Mouse (Mus musculus) forebrain, embryonic 15.5 days (tissue): ENCODE results near the gene Ascc2. TPM values are rescaled to one million over a fixed set of nuclear protein-coding genes. Genes with fewer than 3 reads are reported as not detected.
"Not testable (repeated sequence)": the region's sequence is repeated elsewhere in the genome, so short reads cannot be mapped to it uniquely, and the experiment has no call there.

Source experiments
- ATAC-seq: fragments of 200-750 bp; cut with Nextera tagmentation; replicated peaks from 2 replicates; pipeline ENCODE4 v1.8.0; 2017; ENCODE audit warnings: mild to moderate bottlenecking, moderate TSS enrichment, moderate library complexity
- H3K27ac ChIP-seq: fragments of 300-500 bp; sonication (generic); replicated peaks from 2 replicates; pipeline ENCODE4 v1.5.1; 2015; ENCODE audit warnings: mild to moderate bottlenecking, inconsistent platforms
- H3K27me3 ChIP-seq: fragments of 300-500 bp; sonication (generic); 2 replicates; pipeline ENCODE4 v1.6.1; 2015; ENCODE audit warnings: inconsistent platforms
- H3K36me3 ChIP-seq: fragments of 300-500 bp; sonication (generic); 2 replicates; pipeline ENCODE4 v1.6.1; 2015; ENCODE audit warnings: mild to moderate bottlenecking, inconsistent platforms
- H3K4me1 ChIP-seq: fragments of 300-500 bp; sonication (generic); 2 replicates; pipeline ENCODE4 v1.6.1; 2015; ENCODE audit warnings: inconsistent platforms
- H3K4me2 ChIP-seq: fragments of 300-500 bp; sonication (generic); replicated peaks from 2 replicates; pipeline ENCODE4 v1.6.1; 2015; ENCODE audit warnings: mild to moderate bottlenecking, inconsistent platforms
- H3K4me3 ChIP-seq: fragments of 300-500 bp; sonication (generic); 2 replicates; pipeline ENCODE4 v1.5.1; 2015; ENCODE audit warnings: mild to moderate bottlenecking, inconsistent platforms
- H3K9ac ChIP-seq: fragments of 300-500 bp; sonication (generic); replicated peaks from 2 replicates; pipeline ENCODE4 v1.6.1; 2015; ENCODE audit warnings: mild to moderate bottlenecking, inconsistent platforms
- H3K9me3 ChIP-seq: fragments of 300-500 bp; sonication (generic); 2 replicates; pipeline ENCODE4 v1.6.1; 2016; ENCODE audit warnings: inconsistent platforms
- WGBS: fragments of 180-500 bp; shearing (Covaris S2); methylation state at CpG from one replicate; pipeline ENCODE4 v1.1.7; 2015; ENCODE audit warnings: mixed read lengths; 5-methylcytosine and 5-hydroxymethylcytosine counted together
- polyA plus RNA-seq: library from polyadenylated mRNA; unstranded; fragments of >200 nt; fragmentation: Nextera tagmentation; extraction: Ambion mirVana; gene quantifications from 2 replicates; pipeline ENCODE4 v1.2.1, GENCODE M21; 2015

The Ascc2 gene
- polyA plus RNA-seq, 1 experiment from 2014 or later = 24.0 TPM

DNA sequence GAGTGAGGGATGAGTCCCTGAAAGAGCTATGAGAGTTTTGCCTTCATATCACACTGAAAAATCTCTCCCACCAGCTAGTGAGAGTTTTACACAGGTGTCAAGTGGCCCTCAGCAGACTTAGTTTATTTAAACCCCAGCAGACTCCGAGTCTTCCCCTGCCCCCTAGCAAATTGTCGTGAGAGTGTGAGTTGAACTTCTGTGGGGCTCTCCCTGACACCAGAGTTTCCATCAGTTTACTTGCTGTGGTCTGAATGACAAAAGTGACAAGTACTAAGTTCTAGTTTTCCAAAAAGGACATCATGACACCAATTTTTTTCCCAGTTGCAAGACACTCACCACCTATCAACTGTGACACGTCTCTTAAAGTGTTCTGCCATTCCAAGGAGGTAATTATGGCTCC, 50.3 kb downstream of the Ascc2 start:
- Histone ChIP-seq H3K36me3 (peaks cover 13% of the 10 kb centered on the region; the same call in 1 of the 2 replicates), H3K4me3 (no peak overlapping the region), H3K27ac (no peak overlapping the region), H3K9ac (no peak overlapping the region), H3K4me2 (no peak overlapping the region), H3K9me3 (no peaks in the 10 kb centered on the region), H3K4me1 (no peaks in the 10 kb centered on the region), H3K27me3 (no peaks in the 10 kb centered on the region)
- 78% methylated on average over 3 of the region's 3 CpGs for WGBS
- no peak for ATAC-seq

DNA sequence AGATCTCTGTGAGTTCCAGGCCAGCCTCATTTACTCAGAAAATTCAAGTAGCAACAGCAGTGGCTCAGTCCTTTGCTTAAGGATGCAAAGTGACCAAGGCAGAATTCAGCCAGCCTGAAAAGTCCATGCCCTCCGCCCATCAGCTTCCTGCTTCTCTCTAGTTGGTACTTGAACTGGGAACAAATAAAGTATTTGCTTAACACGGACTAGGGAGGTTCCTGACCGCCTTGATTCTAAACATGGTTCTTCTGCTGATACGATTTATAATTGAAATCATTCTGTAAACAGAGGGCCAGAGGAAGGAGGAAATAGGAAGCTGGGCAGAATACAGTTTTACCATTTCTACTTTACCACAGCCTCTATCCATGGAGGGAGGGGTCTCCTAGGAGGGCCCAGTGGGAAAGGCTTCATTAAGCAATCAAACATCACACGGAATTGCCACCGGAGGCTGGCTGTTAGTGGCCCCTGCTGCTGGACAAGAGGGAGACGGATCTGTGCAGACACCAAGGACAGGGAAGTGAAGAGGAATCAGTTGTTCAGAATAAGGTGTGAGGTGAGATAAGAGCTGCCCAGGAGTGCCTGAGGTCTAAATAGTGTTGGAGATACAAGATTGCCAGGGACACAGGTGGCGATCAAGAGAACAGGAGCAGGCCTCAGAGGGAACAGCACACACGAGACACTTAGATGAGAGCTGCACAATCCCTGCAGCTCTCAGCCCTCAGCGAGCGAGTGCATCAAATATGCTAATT, 51.3 kb downstream of the Ascc2 start:
- no peaks in the 10 kb centered on the region for H3K4me1 ChIP-seq
- no peak overlapping the region for H3K4me2 ChIP-seq
- no peaks in the 10 kb centered on the region for H3K9me3 ChIP-seq
- H3K9ac ChIP-seq = no peak overlapping the region
- H3K27me3 ChIP-seq = no peaks in the 10 kb centered on the region
- H3K36me3 ChIP-seq = 0 out of 2 replicates have a peak, but pooled peaks cover 4% of the 10 kb centered on the region
- no peak for ATAC-seq
- WGBS = 72% methylated on average over 11 of the region's 11 CpGs
- H3K4me3 ChIP-seq = no peak overlapping the region
- H3K27ac ChIP-seq = no peak overlapping the region

DNA sequence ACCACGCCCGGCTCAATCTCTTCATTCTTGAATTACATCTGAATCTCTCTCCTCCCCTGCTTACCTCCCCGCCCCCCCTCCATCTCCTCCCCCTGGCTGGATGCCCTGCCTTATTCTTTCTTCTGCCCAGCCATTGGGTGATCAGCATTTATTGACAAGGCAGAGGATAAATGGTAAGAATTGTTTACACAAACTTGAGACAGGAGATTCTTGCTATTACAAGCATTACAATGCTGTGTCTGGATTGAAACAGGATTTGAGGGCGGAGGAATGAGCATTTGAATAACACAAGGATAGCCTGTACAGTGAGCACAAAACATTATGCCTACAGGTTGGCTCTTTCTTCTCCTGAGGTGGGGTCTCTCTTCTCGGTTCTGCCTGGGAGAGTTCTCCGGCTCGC, 52.8 kb downstream of the Ascc2 start:
- Histone ChIP-seq H3K27me3 (no peaks in the 10 kb centered on the region), H3K9me3 (no peaks in the 10 kb centered on the region), H3K27ac (no peak overlapping the region), H3K4me2 (no peak overlapping the region), H3K36me3 (no peaks in the 10 kb centered on the region), H3K4me3 (no peak overlapping the region), H3K4me1 (no peaks in the 10 kb centered on the region), H3K9ac (no peak overlapping the region)
- ATAC-seq = no peak
- 76% methylated on average over 7 of the region's 7 CpGs for WGBS

DNA sequence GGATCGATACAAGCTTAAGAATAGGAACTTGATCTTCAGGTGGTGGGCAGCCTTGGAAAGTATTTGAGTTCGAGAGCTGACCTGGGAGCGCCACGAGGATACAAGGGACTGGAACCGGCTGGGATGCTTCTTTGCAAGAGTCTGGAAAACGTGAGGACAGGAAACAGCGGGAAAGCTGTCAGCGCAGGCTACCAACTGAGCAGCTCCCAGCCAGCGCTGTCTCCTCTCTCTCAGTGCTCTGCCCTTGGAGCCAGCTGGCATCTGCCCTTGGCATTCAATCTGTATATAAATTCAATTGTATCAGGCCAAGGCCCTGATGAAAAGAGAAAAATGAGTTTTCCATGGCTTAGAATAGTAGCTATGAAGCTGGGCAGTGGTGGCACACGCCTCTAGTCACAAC, 53.7 kb downstream of the Ascc2 start:
- Histone ChIP-seq H3K4me1 (no peaks in the 10 kb centered on the region), H3K27ac (no peak overlapping the region), H3K4me2 (no peak overlapping the region), H3K9me3 (no peaks in the 10 kb centered on the region), H3K4me3 (no peak overlapping the region), H3K9ac (no peak overlapping the region), H3K27me3 (no peaks in the 10 kb centered on the region), H3K36me3 (no peaks in the 10 kb centered on the region)
- ATAC-seq = no peak
- WGBS = 63% methylated on average over 10 of the region's 10 CpGs

DNA sequence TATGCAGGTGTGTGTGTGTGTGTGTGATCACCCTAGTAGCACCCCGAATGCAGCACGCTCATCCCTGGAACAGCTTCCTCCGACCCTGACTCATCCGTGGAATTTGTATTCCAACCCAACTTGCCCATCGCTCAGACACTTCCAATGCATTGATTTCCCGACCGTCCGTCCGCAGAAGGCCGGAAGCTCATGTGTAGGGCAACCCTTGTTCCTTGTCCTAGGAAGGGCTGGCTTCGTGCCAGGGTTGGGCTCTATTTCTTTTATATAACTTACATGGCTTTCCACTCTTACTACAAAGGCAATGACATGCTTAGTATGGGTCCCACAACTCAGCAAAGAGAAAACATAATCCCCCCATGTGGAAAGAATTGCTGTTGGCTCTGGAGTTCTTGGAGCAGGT, 54.6 kb downstream of the Ascc2 start:
- Histone ChIP-seq H3K36me3 (no peaks in the 10 kb centered on the region), H3K4me3 (no peak overlapping the region), H3K4me1 (no peaks in the 10 kb centered on the region), H3K4me2 (no peak overlapping the region), H3K27ac (no peak overlapping the region), H3K9ac (no peak overlapping the region), H3K27me3 (no peaks in the 10 kb centered on the region), H3K9me3 (no peaks in the 10 kb centered on the region)
- WGBS = 89% methylated on average over 11 of the region's 11 CpGs
- no peak for ATAC-seq

DNA sequence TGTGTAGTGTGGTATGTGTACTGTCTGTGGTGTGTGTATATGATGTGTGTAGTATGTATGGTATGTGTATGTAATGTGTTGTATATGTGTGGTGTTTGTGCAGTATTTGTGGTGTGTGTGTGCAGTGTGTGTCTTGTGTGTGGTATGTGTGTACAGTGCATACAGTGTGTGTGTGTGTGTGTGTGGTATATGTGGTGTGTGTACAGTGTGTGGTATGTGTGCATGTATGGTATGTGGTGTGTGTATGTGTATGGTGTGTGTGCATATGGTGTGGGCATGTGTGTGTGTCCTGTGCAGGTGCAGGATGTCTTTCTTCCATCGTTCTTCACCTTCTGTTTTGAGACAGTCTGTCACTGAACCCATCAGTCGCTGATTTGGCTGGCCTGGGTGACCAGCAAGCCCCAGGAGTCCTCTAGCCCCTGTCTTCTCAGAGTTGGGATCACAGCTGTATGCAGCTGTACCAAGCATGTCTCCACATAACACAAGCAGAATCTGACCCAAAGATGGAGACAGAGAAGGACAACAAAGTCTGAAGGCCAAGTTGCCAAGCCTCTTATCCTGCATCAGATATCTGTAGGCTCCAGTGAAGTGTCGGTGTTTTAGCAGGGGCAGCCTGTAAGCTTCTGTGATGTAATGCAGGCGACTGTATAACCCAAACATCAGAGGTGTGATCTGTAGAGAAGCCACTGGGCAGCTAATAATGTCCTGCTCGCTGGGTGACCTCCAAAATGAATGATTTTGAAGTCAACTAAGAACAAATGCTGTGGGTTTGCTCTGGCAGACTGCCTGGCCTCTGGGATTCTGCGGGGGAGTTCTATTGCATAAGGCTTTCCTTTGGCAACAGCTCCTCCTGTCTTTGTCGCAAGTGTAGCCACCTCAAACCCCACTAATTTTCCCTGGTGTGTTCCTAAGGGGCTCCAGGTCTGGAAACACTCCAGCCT, 59.8 kb downstream of the Ascc2 start:
- no peaks in the 10 kb centered on the region for H3K9me3 ChIP-seq
- no peaks in the 10 kb centered on the region for H3K4me1 ChIP-seq
- ATAC-seq = no peak
- no peaks in the 10 kb centered on the region for H3K27me3 ChIP-seq
- H3K9ac ChIP-seq = no peak overlapping the region
- H3K4me2 ChIP-seq = no peak overlapping the region
- 63% methylated on average over 7 of the region's 7 CpGs for WGBS
- no peak overlapping the region for H3K4me3 ChIP-seq
- H3K27ac ChIP-seq = no peak overlapping the region
- H3K36me3 ChIP-seq = peaks cover 14% of the 10 kb centered on the region

DNA sequence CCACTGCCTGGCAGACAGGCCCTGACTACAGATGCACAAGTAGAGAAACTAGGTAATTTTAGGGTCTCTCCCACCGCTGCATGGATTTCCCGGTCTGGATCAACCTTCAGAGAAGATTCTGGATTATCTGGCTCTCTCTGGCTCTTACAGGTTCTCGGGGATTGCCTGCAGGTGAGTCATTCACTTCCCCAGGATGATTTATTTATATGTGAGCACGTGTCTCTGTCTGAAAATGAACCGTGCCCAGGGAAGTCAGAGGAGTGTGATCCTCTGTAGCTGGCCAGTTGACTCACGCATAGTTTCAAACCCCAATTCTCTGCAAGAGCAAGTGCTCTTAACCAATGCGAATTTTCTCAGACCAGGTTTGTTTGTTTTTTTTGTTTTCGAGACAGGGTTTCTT, 63.2 kb downstream of the Ascc2 start:
- WGBS = 89% methylated on average over 8 of the region's 8 CpGs
- Histone ChIP-seq H3K9me3 (no peaks in the 10 kb centered on the region), H3K4me2 (no peak overlapping the region), H3K36me3 (peaks cover 14% of the 10 kb centered on the region), H3K4me1 (peaks cover 19% of the 10 kb centered on the region), H3K9ac (no peak overlapping the region), H3K4me3 (no peak overlapping the region), H3K27ac (no peak overlapping the region), H3K27me3 (no peaks in the 10 kb centered on the region)
- ATAC-seq = no peak

DNA sequence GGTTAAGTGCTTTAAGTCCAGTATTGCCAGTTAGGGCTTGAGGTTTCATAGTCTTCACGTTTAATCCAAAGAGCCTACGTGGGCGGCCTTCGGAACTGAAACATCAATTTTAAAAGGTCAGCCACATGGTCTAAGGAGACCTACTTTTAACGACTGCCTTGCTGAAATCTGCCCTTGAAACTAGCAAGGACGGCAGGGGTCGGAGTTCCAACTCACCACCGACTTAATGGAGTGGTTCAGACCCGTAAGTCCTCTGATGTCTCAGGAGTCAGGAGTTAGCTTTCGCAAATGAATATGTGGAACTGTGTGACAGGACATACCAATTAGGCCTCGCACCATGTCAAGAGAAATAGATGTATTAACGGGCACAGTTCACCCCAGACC, 66.1 kb downstream of the Ascc2 start:
- WGBS = 5% methylated on average over 12 of the region's 12 CpGs
- H3K4me2 ChIP-seq = peak overlapping the region; percentile 94
- no peak for ATAC-seq
- peak overlapping the region; percentile 91 for H3K9ac ChIP-seq
- H3K9me3 ChIP-seq = no peaks in the 10 kb centered on the region
- no peaks in the 10 kb centered on the region for H3K27me3 ChIP-seq
- peak overlapping the region; percentile 89 for H3K4me3 ChIP-seq
- H3K4me1 ChIP-seq = peaks cover 20% of the 10 kb centered on the region
- peaks cover 14% of the 10 kb centered on the region for H3K36me3 ChIP-seq
- peak overlapping the region; percentile 67; the same call in 1 of the 2 replicates for H3K27ac ChIP-seq

DNA sequence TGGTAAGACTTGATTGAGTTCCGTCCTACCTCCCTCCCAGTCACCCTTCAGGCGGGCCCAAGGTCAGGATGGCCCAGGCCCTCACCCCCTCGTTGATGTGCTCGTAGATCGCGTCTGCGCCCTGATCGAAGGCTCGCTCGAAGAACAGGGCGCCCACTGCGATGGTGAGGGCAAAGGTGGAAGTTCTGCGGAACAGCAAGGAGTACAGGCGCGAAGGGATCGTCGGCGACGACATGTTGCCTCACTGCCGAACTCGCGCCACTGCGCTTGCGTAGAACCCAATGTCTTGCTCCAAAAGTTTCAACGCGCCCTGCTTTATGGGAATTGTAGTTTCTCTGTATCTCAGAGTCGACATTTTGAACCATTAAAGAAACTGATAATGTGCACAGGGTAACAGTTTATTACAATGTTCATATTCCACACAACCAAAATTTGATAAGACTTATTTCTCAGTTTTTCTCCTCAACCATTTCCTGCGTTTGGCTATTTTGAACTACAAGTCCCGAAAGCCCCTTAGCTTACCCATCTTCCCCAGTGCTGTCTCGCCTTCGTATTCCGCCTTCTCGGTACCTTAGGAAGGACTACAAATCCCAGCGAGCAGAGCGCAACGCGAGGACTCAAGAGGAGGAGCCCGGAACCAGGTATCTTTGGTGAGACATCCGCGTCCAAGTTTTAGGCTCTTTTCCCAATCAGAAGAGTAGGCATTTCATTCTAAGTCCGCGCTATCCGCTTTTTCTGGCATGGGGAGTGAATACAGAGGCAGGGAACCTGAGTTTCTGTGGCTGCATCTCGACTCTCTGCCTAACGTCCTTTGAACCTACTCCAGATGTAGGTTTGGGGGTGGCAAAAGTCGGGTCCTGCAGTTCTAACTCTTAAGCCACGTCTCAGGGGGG, 66.8 kb downstream of the Ascc2 start, which contains the start of the genes Uqcr10 and Zmat5:
Gene Uqcr10, minus strand, starts transcription at position 271 of the 893 bp plus-strand sequence.
Gene Zmat5, plus strand, starts transcription at position 607 of the 893 bp plus-strand sequence.
- Histone ChIP-seq H3K36me3 (peaks cover 14% of the 10 kb centered on the region), H3K27me3 (no peaks in the 10 kb centered on the region), H3K27ac (peak within 1 kb of the TSS; percentile 67; the same call in 1 of the 2 replicates), H3K4me1 (peaks cover 20% of the 10 kb centered on the region), H3K9me3 (no peaks in the 10 kb centered on the region), H3K4me3 (peak within 1 kb of the TSS; percentile 89), H3K9ac (peak within 1 kb of the TSS; percentile 91), H3K4me2 (peak within 1 kb of the TSS; percentile 94)
- under 1% methylated on average over 47 of the region's 47 CpGs for WGBS
- peak; percentile 99 for ATAC-seq

DNA sequence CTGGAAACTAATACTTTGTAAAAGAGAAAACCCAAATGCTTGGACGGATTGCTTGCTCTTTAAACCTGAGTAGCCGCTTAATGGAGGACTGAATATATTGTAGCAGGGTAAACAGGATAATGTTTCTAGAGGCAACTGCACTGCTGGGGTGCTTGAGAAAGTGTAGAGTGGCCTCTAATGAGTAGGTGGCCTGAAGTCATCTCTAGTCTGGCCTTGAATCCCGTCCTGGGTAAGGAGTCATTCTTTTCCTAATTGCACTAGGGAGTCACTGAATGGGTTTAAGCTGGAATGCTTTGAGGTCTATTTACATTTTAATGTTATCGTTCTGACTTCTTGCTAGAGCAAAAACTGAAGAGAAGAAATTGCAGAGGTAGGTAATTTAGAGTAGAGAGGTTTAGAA, 67.6 kb downstream of the Ascc2 start:
- peak overlapping the region; percentile 89 for H3K4me3 ChIP-seq
- no peak for ATAC-seq
- no peak overlapping the region for H3K27ac ChIP-seq
- H3K9me3 ChIP-seq = no peaks in the 10 kb centered on the region
- WGBS = 5% methylated on average over 4 of the region's 4 CpGs
- H3K4me2 ChIP-seq = peak overlapping the region; percentile 94
- no peaks in the 10 kb centered on the region for H3K27me3 ChIP-seq
- H3K4me1 ChIP-seq = peaks cover 20% of the 10 kb centered on the region
- peaks cover 14% of the 10 kb centered on the region for H3K36me3 ChIP-seq
- peak overlapping the region; percentile 65 for H3K9ac ChIP-seq

DNA sequence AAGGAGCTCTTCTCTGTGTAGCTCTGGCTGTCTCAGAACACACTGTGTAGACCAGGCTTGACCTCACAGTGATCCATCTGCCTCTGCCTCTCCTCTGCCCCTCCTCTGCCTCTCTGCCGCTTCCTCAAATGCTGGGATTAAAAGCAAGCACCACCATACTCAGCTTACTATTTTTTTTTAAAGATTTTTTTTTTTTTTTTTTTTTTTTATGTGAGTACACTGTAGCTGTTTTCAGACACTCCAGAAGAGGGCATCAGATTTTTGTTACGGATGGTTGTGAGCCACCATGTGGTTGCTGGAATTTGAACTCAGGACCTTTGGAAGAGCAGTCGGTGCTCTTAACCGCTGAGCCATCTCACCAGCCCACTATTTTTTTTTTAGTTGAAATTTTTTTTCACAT, 72.6 kb downstream of the Ascc2 start:
- not testable (repeated sequence) for H3K4me3 ChIP-seq, H3K9ac ChIP-seq, H3K9me3 ChIP-seq, H3K4me1 ChIP-seq, H3K36me3 ChIP-seq, ATAC-seq, H3K27me3 ChIP-seq, H3K27ac ChIP-seq, H3K4me2 ChIP-seq
- WGBS = 86% methylated on average over 4 of the region's 4 CpGs
